Mouse (Mus musculus) liver (tissue): Measurements from ENCODE around the gene Krt2.

Source experiments
- DNase-seq: peaks from one replicate; pipeline ENCODE4 v3.0.0-alpha.2; 2020; ENCODE audit warnings: mixed read lengths

The Krt2 gene

GRCm38 (mm10) chr15:101772080-101772710 is 45.8 kb downstream of the Krt2 start:
- no peak for DNase-seq

- no peak for DNase-seq
Observed at GRCm38 (mm10) chr15:101770226-101770625, 47.7 kb downstream of the Krt2 start.
